Mouse (Mus musculus) embryonic facial prominence, embryonic 14.5 days (tissue): Measurements from ENCODE around the gene Olfr704. TPM values are rescaled to one million over a fixed set of nuclear protein-coding genes. Genes with fewer than 3 reads are reported as not detected.
A peak's percentile ranks its signal among the peaks of the same experiment; 100 is the strongest.
"Not testable (repeated sequence)": the region's sequence is repeated elsewhere in the genome, so short reads cannot be mapped to it uniquely, and the experiment has no call there.

Source experiments
- ATAC-seq: fragments of 200-750 bp; cut with Nextera tagmentation; 2 replicates; pipeline ENCODE4 v1.8.0; 2017; ENCODE audit warnings: low read depth, moderate number of reproducible peaks, moderate TSS enrichment
- DNase-seq: peaks from one replicate; pipeline ENCODE4 v3.0.0-alpha.2; 2015; ENCODE audit warnings: low spot score
- H3K27ac ChIP-seq: fragments of 300-500 bp; sonication (generic); replicated peaks from 2 replicates; pipeline ENCODE4 v1.5.1; 2014; ENCODE audit warnings: low read depth, mild to moderate bottlenecking, low read length, moderate library complexity
- H3K27me3 ChIP-seq: fragments of 300-500 bp; sonication (generic); replicated peaks from 2 replicates; pipeline ENCODE4 v1.6.1; 2014; ENCODE audit warnings: low read length; ENCODE audit not compliant: control insufficient read depth, insufficient read depth
- H3K36me3 ChIP-seq: fragments of 300-500 bp; sonication (generic); 2 replicates; pipeline ENCODE4 v1.6.1; 2014; ENCODE audit warnings: low read length, mixed read lengths; ENCODE audit not compliant: control insufficient read depth, insufficient read depth
- H3K4me1 ChIP-seq: fragments of 300-500 bp; sonication (generic); 2 replicates; pipeline ENCODE4 v1.6.1; 2014; ENCODE audit warnings: antibody characterized with exemption, low read length; ENCODE audit not compliant: control insufficient read depth, insufficient read depth
- H3K4me2 ChIP-seq: fragments of 300-500 bp; sonication (generic); 2 replicates; pipeline ENCODE4 v1.6.1; 2014; ENCODE audit warnings: low read depth, mild to moderate bottlenecking, low read length, moderate library complexity, mixed read lengths
- H3K4me3 ChIP-seq: fragments of 300-500 bp; sonication (generic); 2 replicates; pipeline ENCODE4 v1.5.1; 2014; ENCODE audit warnings: low read depth, mild to moderate bottlenecking, low read length
- H3K9ac ChIP-seq: fragments of 300-500 bp; sonication (generic); 2 replicates; pipeline ENCODE4 v1.6.1; 2014; ENCODE audit warnings: low read depth, mild to moderate bottlenecking, low read length, moderate library complexity, mixed read lengths
- H3K9me3 ChIP-seq: fragments of 300-500 bp; sonication (generic); 2 replicates; pipeline ENCODE4 v1.6.1; 2016; ENCODE audit warnings: low read length; ENCODE audit not compliant: control insufficient read depth
- WGBS: fragments of 180-500 bp; shearing (Covaris S2); extraction: QIAGEN DNeasy Blood & Tissue Kit; methylation state at CpG from one replicate; pipeline ENCODE4 v1.1.7; 2014; 5-methylcytosine and 5-hydroxymethylcytosine counted together
- polyA plus RNA-seq: library from polyadenylated mRNA; unstranded; fragments of >200 nt; fragmentation: Nextera tagmentation; extraction: Ambion mirVana; gene quantifications from 2 replicates; pipeline ENCODE4 v1.2.1, GENCODE M21; 2014

Olfr704 gene
- not detected in 2 replicates for polyA plus RNA-seq

DNA sequence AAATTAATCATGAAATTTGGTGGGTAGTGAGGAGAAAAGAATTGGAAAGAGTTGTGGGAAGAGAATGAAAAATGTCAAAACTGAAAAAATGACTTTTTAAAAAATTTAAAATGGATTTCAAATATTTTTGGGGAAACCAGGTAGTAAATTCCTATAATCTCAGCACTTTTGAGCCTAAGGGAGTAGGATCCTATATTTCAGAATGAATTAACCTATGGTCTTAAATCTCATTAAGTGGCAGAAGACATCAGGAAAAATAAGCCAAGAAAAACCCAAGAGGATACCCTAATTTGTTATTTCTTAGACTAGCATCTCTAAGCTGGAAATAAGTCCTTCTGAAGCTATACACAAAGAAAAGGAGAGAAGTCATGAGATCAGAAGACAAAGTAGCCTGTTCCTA is at the start of gene Olfr704:
TSS of gene Olfr704 (plus strand) at position 301 of the 400 bp plus-strand sequence.
- no peaks in the 10 kb centered on the region for H3K36me3 ChIP-seq
- H3K4me2 ChIP-seq, result no peak within 1 kb of the TSS
- ATAC-seq (no peak), DNase-seq (no peak)
- no peak within 1 kb of the TSS for H3K27ac ChIP-seq
- no peaks in the 10 kb centered on the region for H3K9me3 ChIP-seq
- H3K4me1 ChIP-seq, result no peaks in the 10 kb centered on the region
- no peak within 1 kb of the TSS for H3K9ac ChIP-seq
- no peaks in the 10 kb centered on the region for H3K27me3 ChIP-seq
- no peak within 1 kb of the TSS for H3K4me3 ChIP-seq

DNA sequence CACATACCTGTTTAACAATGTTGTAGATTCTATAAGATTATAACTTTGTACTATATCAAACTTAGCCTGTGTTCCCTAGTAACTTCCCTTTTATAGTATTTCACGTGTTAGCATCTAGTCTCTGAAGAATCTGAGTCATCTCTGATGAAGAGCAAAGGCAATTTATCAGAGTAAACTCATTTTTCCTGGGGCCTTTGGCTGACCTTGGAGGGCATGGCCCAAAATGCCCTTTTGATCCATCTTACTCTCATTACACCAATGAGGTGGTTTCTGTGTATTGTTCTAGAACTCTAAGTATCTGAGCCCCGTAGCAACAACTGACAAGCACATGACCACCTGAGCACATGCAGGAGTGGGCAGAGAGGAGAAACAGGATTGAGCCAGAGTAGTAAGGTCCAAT is 49.2 kb upstream of the Olfr704 start, which contains the start of gene Olfr701:
TSS of gene Olfr701 (plus strand) at position 301 of the 400 bp plus-strand sequence.
- Histone ChIP-seq H3K36me3 (no peaks in the 10 kb centered on the region), H3K27me3 (no peaks in the 10 kb centered on the region), H3K9ac (no peak within 1 kb of the TSS), H3K4me2 (no peak within 1 kb of the TSS), H3K4me3 (no peak within 1 kb of the TSS), H3K27ac (no peak within 1 kb of the TSS), H3K4me1 (no peaks in the 10 kb centered on the region), H3K9me3 (no peaks in the 10 kb centered on the region)
- 70% methylated on average over 2 of the region's 2 CpGs for WGBS
- no peak for DNase-seq
- no peak for ATAC-seq

DNA sequence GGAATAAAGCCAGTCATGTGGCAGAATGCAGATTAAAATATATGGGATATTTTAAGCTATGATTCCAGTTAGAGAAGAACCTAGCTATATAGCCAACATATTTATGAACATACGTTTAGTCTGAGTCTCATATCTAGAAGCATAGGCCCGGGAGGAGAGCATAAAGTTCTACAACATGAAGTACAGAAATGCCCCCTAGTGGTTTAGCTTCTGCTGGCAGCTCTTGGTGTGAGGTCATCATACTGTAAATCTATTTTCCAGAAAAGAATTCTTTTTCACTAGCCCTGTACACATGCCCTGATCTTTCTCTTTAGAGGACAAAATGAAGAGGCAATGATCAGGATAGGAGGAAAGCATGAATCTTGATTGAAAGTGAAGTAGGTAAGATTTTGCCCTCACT is 47.2 kb upstream of the Olfr704 start:
- Histone ChIP-seq H3K9me3 (no peaks in the 10 kb centered on the region), H3K4me3 (no peak overlapping the region), H3K4me1 (no peaks in the 10 kb centered on the region), H3K36me3 (no peaks in the 10 kb centered on the region), H3K27ac (no peak overlapping the region), H3K27me3 (no peaks in the 10 kb centered on the region), H3K9ac (no peak overlapping the region), H3K4me2 (no peak overlapping the region)
- DNase-seq (peak; percentile 22), ATAC-seq (no peak)
- WGBS, result 58% methylated on average over 2 of the region's 2 CpGs

DNA sequence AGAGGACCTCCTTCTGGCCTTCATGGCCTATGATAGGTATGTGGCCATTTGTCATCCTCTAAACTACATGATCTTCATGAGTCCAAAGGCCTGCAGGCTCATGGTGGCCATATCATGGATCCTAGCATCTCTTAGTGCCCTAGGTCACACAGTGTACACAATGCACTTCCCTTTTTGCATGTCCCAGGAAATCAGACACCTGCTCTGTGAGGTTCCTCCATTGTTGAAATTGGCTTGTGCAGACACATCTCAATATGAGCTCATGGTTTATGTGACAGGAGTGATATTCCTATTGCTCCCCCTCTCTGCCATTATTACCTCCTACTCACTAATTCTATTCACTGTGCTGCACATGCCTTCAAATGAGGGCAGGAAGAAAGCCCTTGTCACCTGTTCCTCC is 44.6 kb upstream of the Olfr704 start:
- Histone ChIP-seq H3K4me1 (no peaks in the 10 kb centered on the region), H3K27ac (no peak overlapping the region), H3K4me2 (no peak overlapping the region), H3K4me3 (no peak overlapping the region), H3K9ac (no peak overlapping the region), H3K36me3 (no peaks in the 10 kb centered on the region), H3K9me3 (no peaks in the 10 kb centered on the region), H3K27me3 (no peaks in the 10 kb centered on the region)
- no peak for ATAC-seq
- no peak for DNase-seq

DNA sequence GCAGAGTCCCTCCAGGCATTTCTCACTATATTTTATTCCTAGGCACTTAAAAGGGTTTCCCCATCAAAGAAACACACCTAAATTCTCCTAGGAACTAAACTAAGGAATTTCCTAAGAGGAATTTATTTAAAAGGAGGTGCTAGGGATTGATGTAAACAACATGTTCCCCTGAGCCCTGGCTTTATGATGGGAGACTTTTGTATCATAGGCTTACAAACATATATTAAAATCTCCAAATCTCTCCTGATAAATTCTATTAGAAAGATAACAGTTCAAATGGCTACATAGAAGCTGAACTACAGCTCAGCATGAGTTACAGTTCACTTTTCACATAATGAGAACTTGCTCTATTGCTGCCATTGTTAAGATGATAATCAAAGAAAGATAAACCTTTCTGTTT is 29.2 kb upstream of the Olfr704 start, which contains the start of gene Olfr702:
TSS of gene Olfr702 (minus strand) at position 101 of the 400 bp plus-strand sequence.
- Histone ChIP-seq H3K27ac (no peak within 1 kb of the TSS), H3K36me3 (no peaks in the 10 kb centered on the region), H3K27me3 (no peaks in the 10 kb centered on the region), H3K4me1 (no peaks in the 10 kb centered on the region), H3K9ac (no peak within 1 kb of the TSS), H3K9me3 (no peaks in the 10 kb centered on the region), H3K4me2 (no peak within 1 kb of the TSS), H3K4me3 (no peak within 1 kb of the TSS)
- ATAC-seq (no peak), DNase-seq (no peak)

DNA sequence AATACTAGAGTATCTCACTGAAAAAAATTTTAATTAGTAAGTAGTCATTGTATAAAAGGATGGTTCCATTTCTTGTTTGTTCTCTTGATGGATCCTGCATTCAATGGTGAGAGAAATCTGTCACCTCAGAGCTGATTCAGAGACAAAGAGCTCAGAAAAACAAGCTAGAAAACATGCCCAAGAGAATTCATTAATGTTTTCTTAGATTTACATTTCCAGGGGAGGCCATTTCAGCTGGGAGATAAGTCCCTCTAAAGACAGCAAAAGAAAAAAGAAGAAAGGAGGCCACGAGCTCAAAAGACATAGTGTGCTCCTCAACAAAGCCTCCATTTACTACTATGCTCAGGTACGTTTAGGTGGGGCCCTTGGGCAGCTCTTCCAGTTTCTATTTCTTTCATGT is 19.9 kb upstream of the Olfr704 start, which contains the start of gene Olfr703:
TSS of gene Olfr703 (plus strand) at position 301 of the 400 bp plus-strand sequence.
- H3K9me3 ChIP-seq, result no peaks in the 10 kb centered on the region
- 43% methylated on average over 2 of the region's 2 CpGs for WGBS
- no peak within 1 kb of the TSS for H3K4me3 ChIP-seq
- H3K4me1 ChIP-seq, result no peaks in the 10 kb centered on the region
- H3K27ac ChIP-seq, result no peak within 1 kb of the TSS
- no peaks in the 10 kb centered on the region for H3K27me3 ChIP-seq
- no peaks in the 10 kb centered on the region for H3K36me3 ChIP-seq
- DNase-seq (no peak), ATAC-seq (no peak)
- H3K4me2 ChIP-seq, result no peak within 1 kb of the TSS
- no peak within 1 kb of the TSS for H3K9ac ChIP-seq

DNA sequence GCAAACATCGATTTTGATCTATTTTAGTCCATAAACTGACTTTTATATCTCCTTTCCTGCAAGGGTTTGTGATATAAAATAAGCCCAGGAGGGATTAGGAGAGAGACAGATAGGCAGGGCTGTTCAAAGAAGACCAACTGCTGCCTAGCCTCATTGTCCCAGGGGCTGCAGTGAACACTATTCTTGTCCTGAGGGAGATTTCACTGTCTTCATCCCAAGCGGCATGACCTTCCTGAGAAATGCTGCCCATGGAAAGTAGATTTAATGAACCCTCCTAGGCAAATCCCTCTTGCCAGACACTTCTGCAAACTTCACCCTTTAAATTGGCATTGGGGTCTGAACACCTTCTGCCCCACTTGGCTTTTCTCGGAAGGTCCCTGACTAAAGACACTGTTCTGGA is 13.8 kb downstream of the Olfr704 start, which contains the start of gene Olfr705:
TSS of gene Olfr705 (minus strand) at position 101 of the 400 bp plus-strand sequence.
- Histone ChIP-seq H3K4me1 (no peaks in the 10 kb centered on the region), H3K27ac (no peak within 1 kb of the TSS), H3K9ac (no peak within 1 kb of the TSS), H3K4me3 (no peak within 1 kb of the TSS), H3K27me3 (no peaks in the 10 kb centered on the region), H3K4me2 (no peak within 1 kb of the TSS), H3K36me3 (no peaks in the 10 kb centered on the region), H3K9me3 (no peaks in the 10 kb centered on the region)
- DNase-seq (no peak), ATAC-seq (no peak)
- 80% methylated on average over 3 of the region's 3 CpGs for WGBS

DNA sequence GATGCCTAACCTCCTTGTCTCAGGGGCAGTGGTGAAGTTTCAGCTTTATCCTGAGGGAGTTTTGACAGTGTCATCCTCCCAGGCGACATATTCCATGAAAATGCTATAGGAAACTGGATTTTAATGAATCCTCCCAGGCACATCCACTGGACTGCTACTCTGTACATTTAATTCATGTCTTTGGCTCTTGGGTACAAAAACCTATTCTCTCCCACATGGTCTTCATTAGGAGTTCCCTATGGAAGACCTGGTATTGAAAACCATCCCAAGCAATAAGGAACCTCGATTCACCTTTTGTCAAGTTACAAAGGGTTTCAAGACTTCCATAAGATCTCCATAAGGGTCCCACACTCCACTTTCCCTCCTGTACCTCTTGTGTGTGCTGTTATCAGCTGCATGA is 25.1 kb downstream of the Olfr704 start, which contains the start of gene Olfr706:
TSS of gene Olfr706 (minus strand) at position 101 of the 400 bp plus-strand sequence.
- Histone ChIP-seq H3K27me3 (no peaks in the 10 kb centered on the region), H3K4me2 (no peak within 1 kb of the TSS), H3K4me3 (no peak within 1 kb of the TSS), H3K9ac (no peak within 1 kb of the TSS), H3K4me1 (no peaks in the 10 kb centered on the region), H3K27ac (no peak within 1 kb of the TSS), H3K9me3 (no peaks in the 10 kb centered on the region), H3K36me3 (no peaks in the 10 kb centered on the region)
- 86% methylated on average over 2 of the region's 2 CpGs for WGBS
- DNase-seq (no peak), ATAC-seq (no peak)

DNA sequence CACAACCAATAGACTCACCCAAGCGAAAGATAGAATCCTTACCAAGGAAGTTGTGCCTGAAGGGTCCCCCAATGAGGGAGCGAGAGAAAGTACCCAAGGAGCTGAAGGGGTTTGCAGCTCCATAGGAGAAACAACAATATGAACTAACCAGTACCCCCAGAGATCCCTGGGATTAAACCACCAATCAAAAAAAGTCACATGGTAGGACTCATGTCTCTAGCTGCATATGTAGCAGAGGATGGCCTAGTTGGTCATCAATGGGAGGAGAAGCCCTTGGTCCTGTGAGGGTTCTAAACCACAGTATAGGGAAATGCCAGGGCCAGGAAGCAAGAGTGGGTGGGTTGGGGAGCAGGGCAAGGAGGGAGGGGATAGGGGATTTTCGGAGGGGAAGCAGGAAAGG is 38.2 kb downstream of the Olfr704 start, which contains the start of gene Olfr707:
TSS of gene Olfr707 (minus strand) at position 101 of the 400 bp plus-strand sequence.
- ATAC-seq, H3K27ac ChIP-seq, H3K9ac ChIP-seq, H3K27me3 ChIP-seq, H3K9me3 ChIP-seq, H3K4me3 ChIP-seq, DNase-seq, H3K4me2 ChIP-seq, H3K36me3 ChIP-seq, H3K4me1 ChIP-seq: not testable (repeated sequence)
- 79% methylated on average over 3 of the region's 3 CpGs for WGBS
